Mouse (Mus musculus): Measurements from ENCODE around the gene Ctps. TPM values are rescaled to one million over a fixed set of nuclear protein-coding genes. Genes with fewer than 3 reads are reported as not detected.

Ctps gene
- total RNA-seq, 2 experiments from 2014 or later, result 13.4 to 20.4 TPM

Other genes with a start within 250 kb of the Ctps start
- 10 to 100 TPM; 32.2 to 32.5 TPM for gene Scmh1, start 165.0 kb downstream of the Ctps start, total RNA-seq (2021)
- gene Slfnl1, start 38.0 kb downstream of the Ctps start, total RNA-seq (2021), result not detected
- gene Gm8439, start 18.5 kb upstream of the Ctps start, total RNA-seq (2021), result not detected
- gene Cited4, start 96.3 kb upstream of the Ctps start, total RNA-seq (2021), result 10 to 100 TPM; 38.6 to 69.1 TPM
- gene Kcnq4, start 178.3 kb upstream of the Ctps start, total RNA-seq (2021), result 10 to 100 TPM; 15.7 to 18.5 TPM